Mouse (Mus musculus) urinary bladder, postnatal 36 days (tissue): ENCODE data around the gene Calca.
A peak's percentile ranks its signal among the peaks of the same experiment; 100 is the strongest.
"Not testable (repeated sequence)": the region's sequence is repeated elsewhere in the genome, so short reads cannot be mapped to it uniquely, and the experiment has no call there.

Experiments used
- DNase-seq, 2 experiments: peaks; one replicate each; pipeline ENCODE4 v3.0.0; 2022; ENCODE audit warnings: low spot score in 2 of 2, mixed read lengths in 1 of 2

Gene Calca

DNA sequence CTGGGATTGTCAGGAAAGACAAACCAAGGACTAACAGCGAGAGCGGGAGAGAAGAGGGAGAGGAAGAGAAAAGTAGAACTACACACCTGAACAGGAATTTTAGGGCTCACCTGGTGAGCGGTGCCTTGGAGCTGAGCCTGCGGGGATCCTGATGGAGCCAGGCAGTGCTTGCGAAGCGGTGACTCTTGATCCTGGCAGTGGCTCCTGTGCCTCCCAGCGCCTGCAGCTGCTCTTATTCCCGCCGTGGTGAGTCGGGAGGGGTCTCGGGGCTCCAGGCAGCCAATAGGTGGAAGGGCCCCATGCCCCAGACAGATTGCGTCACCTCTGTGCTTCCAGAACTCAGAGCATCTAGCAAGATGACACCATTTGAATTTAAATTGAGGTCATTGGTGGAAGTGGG, at the start of gene Calca:
Gene Calca, minus strand, starts transcription at position 256 of the 400 bp plus-strand sequence.
- DNase-seq: no peak

GRCm38 (mm10) chr7:114672697-114673096, 36.5 kb upstream of the Calca start:
- no peak for DNase-seq

- DNase-seq: no peak
Observed at GRCm38 (mm10) chr7:114671405-114671804, 35.2 kb upstream of the Calca start.

- no peak for DNase-seq
Observed at GRCm38 (mm10) chr7:114649730-114650129, 13.6 kb upstream of the Calca start.

DNA sequence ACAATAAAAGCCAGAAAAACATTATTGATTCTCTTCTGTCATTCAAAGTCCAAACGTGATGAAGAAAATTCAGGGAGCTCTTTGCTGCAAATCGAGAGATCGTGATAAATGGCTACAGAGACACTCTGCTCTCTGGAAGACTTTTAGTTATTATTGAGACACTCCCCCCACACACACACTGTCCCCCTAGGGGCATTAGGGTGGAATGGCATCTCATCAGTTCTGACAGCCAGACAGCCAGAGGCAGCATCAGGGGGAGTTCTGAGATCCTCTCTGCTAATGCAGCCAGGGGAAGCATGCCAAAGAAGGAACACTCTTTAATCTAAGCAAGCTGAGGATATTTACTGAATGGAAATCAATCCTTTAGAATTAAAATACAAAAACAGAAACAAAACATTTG, 12.6 kb upstream of the Calca start:
- DNase-seq: no peak

DNA sequence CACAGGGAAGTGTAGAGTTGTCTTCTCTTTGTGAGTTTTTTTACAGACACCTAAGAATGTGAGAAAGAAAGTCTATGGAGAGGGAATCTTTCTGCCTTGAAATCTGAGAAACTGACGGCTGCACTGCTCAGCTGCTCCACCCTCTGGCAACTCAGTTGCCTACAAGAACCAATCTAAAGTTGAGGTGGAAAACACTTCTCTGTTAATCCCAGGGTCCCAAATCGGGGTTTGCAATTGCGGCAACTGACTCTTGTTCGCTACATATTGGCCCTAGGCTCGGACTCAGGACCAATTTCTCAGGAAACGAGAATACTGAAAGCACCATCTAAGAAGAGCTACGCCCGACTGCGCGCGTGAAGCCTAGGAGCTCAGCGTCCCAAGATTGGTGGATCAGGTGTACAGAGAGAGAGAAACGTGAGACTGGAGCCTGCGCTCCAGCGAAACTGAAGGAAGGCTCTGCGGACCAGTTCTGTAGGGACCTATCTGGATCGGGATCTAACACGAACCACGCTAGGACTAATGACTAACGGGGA, 522 bp downstream of the Calca start:
- DNase-seq: peak; percentile 10 to 29

DNA sequence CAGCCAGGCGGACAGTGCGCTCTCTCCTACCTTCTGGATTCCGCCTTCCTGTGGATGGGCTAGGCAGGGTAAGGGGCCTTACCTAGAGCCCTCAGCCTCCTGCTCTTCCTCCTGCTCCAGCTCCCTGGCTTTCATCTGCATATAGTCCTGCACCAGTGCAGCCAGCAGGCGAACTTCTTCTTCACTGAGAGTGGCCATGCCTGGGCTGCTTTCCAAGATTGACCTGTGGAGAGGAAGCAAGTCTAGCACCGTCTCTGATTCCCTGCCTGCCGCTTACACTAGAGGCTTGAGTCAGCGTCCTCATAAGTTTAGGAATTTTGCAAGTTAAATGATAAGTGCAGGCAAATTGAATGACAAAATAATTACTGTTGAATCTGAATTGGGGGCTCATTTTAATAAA, 1.8 kb downstream of the Calca start:
- DNase-seq: no peak

- DNase-seq: no peak
Observed at GRCm38 (mm10) chr7:114625966-114626365, 10.2 kb downstream of the Calca start.

- no peak for DNase-seq
Observed at GRCm38 (mm10) chr7:114616759-114617158, 19.4 kb downstream of the Calca start.

DNA sequence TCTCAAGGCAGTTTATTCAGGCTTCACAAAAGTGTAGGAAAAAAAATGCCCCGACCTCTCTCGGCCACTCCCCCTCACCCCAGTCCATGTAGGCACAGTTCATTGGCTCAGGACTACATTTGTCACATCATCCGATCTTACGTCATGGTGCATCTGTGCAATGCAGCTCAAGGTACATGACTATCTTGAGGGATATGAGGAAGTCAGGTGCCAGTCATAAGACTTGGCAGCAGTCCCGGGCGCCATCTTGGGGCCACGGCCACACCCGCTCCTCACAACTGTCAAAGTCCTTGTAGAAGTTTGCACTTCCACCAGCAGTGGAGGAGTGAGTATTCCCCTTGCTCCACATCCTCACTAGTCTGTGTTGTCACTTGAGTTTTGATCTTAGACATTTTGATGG, 41.8 kb downstream of the Calca start:
- DNase-seq: not testable (repeated sequence)

DNA sequence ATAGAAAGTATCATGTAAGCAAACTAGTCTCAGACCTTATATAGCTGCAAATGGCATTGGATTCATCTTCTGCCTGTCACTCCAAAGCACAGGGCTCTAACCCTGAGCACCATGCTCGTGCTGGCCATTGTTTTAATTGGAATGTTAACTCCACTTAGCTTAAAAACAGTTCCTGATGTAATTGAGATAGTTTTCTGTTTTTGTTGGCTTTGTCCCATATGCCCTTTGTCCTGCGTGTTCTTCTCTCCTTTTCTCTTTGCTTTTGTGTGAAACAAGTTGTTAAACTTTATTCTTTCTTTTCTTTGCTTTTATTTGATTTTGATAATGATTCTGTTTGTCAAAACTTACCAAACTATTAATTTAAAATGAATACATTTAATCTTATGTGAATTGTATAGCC, 53.7 kb downstream of the Calca start:
- no peak for DNase-seq
